Mouse (Mus musculus) MEL (cell line): Measurements from ENCODE around the gene Pipox. TPM values are rescaled to one million over a fixed set of nuclear protein-coding genes. Genes with fewer than 3 reads are reported as not detected.

Experiments
- DNase-seq: peaks from one replicate; pipeline ENCODE4 v3.0.0; 2011; ENCODE audit warnings: low read depth, low spot score
- H3K27ac ChIP-seq: 2 replicates; pipeline ENCODE4 v1.5.1; 2012; ENCODE audit warnings: low read depth, mild to moderate bottlenecking, control low read depth, low read length, moderate library complexity; ENCODE audit not compliant: control insufficient read depth
- H3K27me3 ChIP-seq, 2 experiments: fragments of 150-350 bp in 1 of 2; sonication (generic) in 1 of 2; 2 replicates each; pipeline ENCODE4 v1.6.1; 2012; ENCODE audit warnings: low read length in 2 of 2, mild to moderate bottlenecking in 2 of 2, improper control_type of control experiment in 1 of 2, moderate library complexity in 1 of 2; ENCODE audit not compliant: insufficient read depth in 2 of 2, control insufficient read depth in 1 of 2
- H3K36me3 ChIP-seq, 2 experiments: 2 replicates each; pipeline ENCODE4 v1.6.1; 2012 to 2014; ENCODE audit warnings: low read length in 2 of 2, improper control_type of control experiment in 1 of 2, inconsistent platforms in 1 of 2, mild to moderate bottlenecking in 1 of 2; ENCODE audit not compliant: insufficient read depth in 2 of 2, control insufficient read depth in 1 of 2
- H3K4me1 ChIP-seq, 2 experiments: fragments of 150-350 bp in 1 of 2; sonication (generic) in 1 of 2; 2 replicates each; pipeline ENCODE4 v1.6.1; 2012; ENCODE audit warnings: low read length in 2 of 2, improper control_type of control experiment in 1 of 2, mild to moderate bottlenecking in 1 of 2; ENCODE audit not compliant: insufficient read depth in 2 of 2, control insufficient read depth in 1 of 2
- H3K4me3 ChIP-seq, 2 experiments: fragments of 150-350 bp in 1 of 2; sonication (generic) in 1 of 2; 2 replicates each; pipeline ENCODE4 v1.5.1; 2012; ENCODE audit warnings: low read depth in 2 of 2, low read length in 2 of 2, mild to moderate bottlenecking in 2 of 2, moderate library complexity in 2 of 2, control low read depth in 1 of 2, improper control_type of control experiment in 1 of 2; ENCODE audit not compliant: control insufficient read depth in 1 of 2, insufficient read depth in 1 of 2
- H3K79me2 ChIP-seq: 2 replicates; pipeline ENCODE4 v1.6.1; 2012; ENCODE audit warnings: mild to moderate bottlenecking, low read length, moderate library complexity; ENCODE audit not compliant: control insufficient read depth, poor library complexity, insufficient read depth
- H3K9ac ChIP-seq: 2 replicates; pipeline ENCODE4 v1.6.1; 2012; ENCODE audit warnings: low read depth, mild to moderate bottlenecking, control low read depth, low read length, moderate library complexity; ENCODE audit not compliant: control insufficient read depth, poor library complexity, severe bottlenecking
- H3K9me3 ChIP-seq: fragments of 150-350 bp; sonication (generic); replicated peaks from 2 replicates; pipeline ENCODE4 v1.6.1; 2012; ENCODE audit warnings: mild to moderate bottlenecking, low read length, improper control_type of control experiment, moderate library complexity; ENCODE audit not compliant: insufficient read depth
- CTCF ChIP-seq, 3 experiments: IDR thresholded peaks in 2 of 3; conservative IDR thresholded peaks in 1 of 3; 2 replicates each; pipeline ENCODE4 v1.5.1; 2011 to 2012; ENCODE audit warnings: low read length in 3 of 3, low read depth in 2 of 3, mild to moderate bottlenecking in 2 of 3, improper control_type of control experiment in 1 of 3, inconsistent platforms in 1 of 3, mixed read lengths in 1 of 3, moderate library complexity in 1 of 3; ENCODE audit not compliant: control insufficient read depth in 1 of 3, insufficient read depth in 1 of 3, poor library complexity in 1 of 3, severe bottlenecking in 1 of 3
- EP300 ChIP-seq, 2 experiments: IDR thresholded peaks; 2 replicates each; pipeline ENCODE4 v1.6.1; 2011; ENCODE audit warnings: improper control_type of control experiment in 2 of 2, low read length in 2 of 2, low read depth in 1 of 2, mild to moderate bottlenecking in 1 of 2
- ETS1 ChIP-seq: IDR thresholded peaks from 2 replicates; pipeline ENCODE4 v1.6.1; 2012; ENCODE audit warnings: low read depth, mild to moderate bottlenecking, inconsistent platforms, low read length, improper control_type of control experiment, moderate library complexity
- GABPA ChIP-seq: IDR thresholded peaks from 2 replicates; pipeline ENCODE4 v1.6.1; 2012; ENCODE audit warnings: low read depth, mild to moderate bottlenecking, inconsistent platforms, low read length, improper control_type of control experiment, moderate library complexity
- JUND ChIP-seq: IDR thresholded peaks from 2 replicates; pipeline ENCODE4 v1.6.1; 2011; ENCODE audit warnings: low read depth, mild to moderate bottlenecking, improper control_type of control experiment, low read length
- KAT2A ChIP-seq: conservative IDR thresholded peaks from 2 replicates; pipeline ENCODE4 v1.6.1; 2012; ENCODE audit warnings: low read depth, low read length, improper control_type of control experiment, inconsistent platforms
- MAFK ChIP-seq: IDR thresholded peaks from 2 replicates; pipeline ENCODE4 v1.6.1; 2011; ENCODE audit warnings: low read depth, mild to moderate bottlenecking, low read length, improper control_type of control experiment, borderline replicate concordance
- MAX ChIP-seq: IDR thresholded peaks from 2 replicates; pipeline ENCODE4 v1.6.1; 2011; ENCODE audit warnings: low read length, improper control_type of control experiment
- MAZ ChIP-seq: IDR thresholded peaks from 2 replicates; pipeline ENCODE4 v1.6.1; 2012; ENCODE audit warnings: low read depth, mild to moderate bottlenecking, inconsistent platforms, low read length, improper control_type of control experiment
- MXI1 ChIP-seq: IDR thresholded peaks from 2 replicates; pipeline ENCODE4 v1.6.1; 2011; ENCODE audit warnings: mild to moderate bottlenecking, low read depth, low read length, improper control_type of control experiment
- MYB ChIP-seq: IDR thresholded peaks from 2 replicates; pipeline ENCODE4 v1.6.1; 2011; ENCODE audit warnings: mild to moderate bottlenecking, low read depth, low read length, improper control_type of control experiment
- MYC ChIP-seq: IDR thresholded peaks from 2 replicates; pipeline ENCODE4 v1.6.1; 2011; ENCODE audit warnings: low read depth, mild to moderate bottlenecking, low read length, improper control_type of control experiment, moderate library complexity
- NELFE ChIP-seq: IDR thresholded peaks from 2 replicates; pipeline ENCODE4 v1.6.1; 2011; ENCODE audit warnings: low read depth, low read length, improper control_type of control experiment
- POLR2A ChIP-seq, 2 experiments: IDR thresholded peaks; 2 replicates each; pipeline ENCODE4 v1.6.1; 2011 to 2012; ENCODE audit warnings: low read length in 2 of 2, mild to moderate bottlenecking in 2 of 2, control low read depth in 1 of 2, improper control_type of control experiment in 1 of 2, low read depth in 1 of 2, moderate library complexity in 1 of 2; ENCODE audit not compliant: control insufficient read depth in 1 of 2, insufficient read depth in 1 of 2, poor library complexity in 1 of 2
- POLR2AphosphoS2 ChIP-seq: IDR thresholded peaks from 2 replicates; pipeline ENCODE4 v1.6.1; 2011; ENCODE audit warnings: low read length, improper control_type of control experiment
- RAD21 ChIP-seq: IDR thresholded peaks from 2 replicates; pipeline ENCODE4 v1.6.1; 2011; ENCODE audit warnings: mild to moderate bottlenecking, low read depth, low read length, improper control_type of control experiment
- TCF12 ChIP-seq: IDR thresholded peaks from 2 replicates; pipeline ENCODE4 v1.6.1; 2014; ENCODE audit warnings: low read depth, mild to moderate bottlenecking, inconsistent platforms, low read length, improper control_type of control experiment, moderate library complexity
- UBTF ChIP-seq: IDR thresholded peaks from 2 replicates; pipeline ENCODE4 v1.6.1; 2012; ENCODE audit warnings: low read depth, mild to moderate bottlenecking, inconsistent platforms, low read length, improper control_type of control experiment, moderate library complexity, borderline replicate concordance; ENCODE audit not compliant: insufficient read depth
- USF2 ChIP-seq, 2 experiments: IDR thresholded peaks; 2 replicates each; pipeline ENCODE4 v1.6.1; 2011 to 2012; ENCODE audit warnings: improper control_type of control experiment in 2 of 2, low read length in 2 of 2, borderline replicate concordance in 1 of 2, inconsistent platforms in 1 of 2, low read depth in 1 of 2, mild to moderate bottlenecking in 1 of 2; ENCODE audit not compliant: insufficient read depth in 1 of 2
- ZC3H11A ChIP-seq: IDR thresholded peaks from 2 replicates; pipeline ENCODE4 v1.6.1; 2012; ENCODE audit warnings: low read depth, mild to moderate bottlenecking, inconsistent platforms, low read length, improper control_type of control experiment
- ZKSCAN1 ChIP-seq: IDR thresholded peaks from 2 replicates; pipeline ENCODE4 v1.6.1; 2012; ENCODE audit warnings: low read depth, mild to moderate bottlenecking, inconsistent platforms, low read length, improper control_type of control experiment, moderate library complexity
- ZMIZ1 ChIP-seq: IDR thresholded peaks from 2 replicates; pipeline ENCODE4 v1.6.1; 2012; ENCODE audit warnings: low read depth, mild to moderate bottlenecking, inconsistent platforms, low read length, improper control_type of control experiment, moderate library complexity
- ZNF384 ChIP-seq: IDR thresholded peaks from 2 replicates; pipeline ENCODE4 v1.6.1; 2012; ENCODE audit warnings: low read depth, mild to moderate bottlenecking, inconsistent platforms, low read length, improper control_type of control experiment
- polyA plus RNA-seq, 2 experiments: library from polyadenylated mRNA; stranded (reverse) in 1 of 2; unstranded in 1 of 2; fragments of >175 nt in 1 of 2; fragments of >200 nt in 1 of 2; gene quantifications; 2 replicates each; pipeline versions ENCODE4 v1.2.1 to v1.2.4; 2012; ENCODE audit warnings: low replicate concordance in 2 of 2, low read depth in 1 of 2; ENCODE audit not compliant: insufficient read length in 2 of 2, insufficient read depth in 1 of 2, missing spikeins in 1 of 2
- total RNA-seq: library from RNA; depleted of rRNA; stranded (reverse); fragments of 300-350 nt; gene quantifications from 2 replicates; pipeline ENCODE4 v1.2.3, GENCODE M21; 2012

Gene Pipox
- total and polyA plus RNA-seq, 3 experiments: not detected

DNA sequence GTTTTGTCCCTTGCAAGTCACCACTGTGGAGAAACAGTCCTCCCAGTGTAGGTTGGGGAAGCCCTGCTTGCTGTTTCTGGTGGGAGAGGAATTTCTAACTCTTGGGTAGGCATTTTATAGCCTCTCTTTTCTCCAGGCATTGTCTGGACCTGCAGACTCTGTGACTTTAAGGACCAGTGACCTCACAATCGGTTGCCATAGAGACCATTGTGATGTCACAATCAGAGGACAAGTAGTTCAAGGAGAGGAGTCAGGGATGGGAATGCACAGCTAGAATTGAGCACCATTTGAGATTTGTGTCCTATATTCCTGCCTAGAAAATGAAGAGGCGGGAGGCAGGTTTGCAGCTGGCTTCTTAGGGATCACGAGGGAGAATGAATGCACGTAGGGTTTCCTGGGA is 29.4 kb upstream of the Pipox start:
- DNase-seq: no peak
- H3K4me3 ChIP-seq: no peak overlapping the region
- no peaks in the 10 kb centered on the region for H3K4me1 ChIP-seq
- H3K27me3 ChIP-seq: peaks cover 21 to 31% of the 10 kb centered on the region in 2 experiments
- TF ChIP-seq MAX (no peak), NELFE (no peak), GABPA (no peak), ZKSCAN1 (no peak), CTCF (IDR thresholded peaks at IDR 0.05 in 2 of 3, conservative IDR thresholded peaks at IDR 0.05 in 1 of 3; ENCODE audit: control insufficient read depth in 1 of 3, insufficient read depth in 1 of 3, low read depth in 2 of 3, low read length in 3 of 3, poor library complexity in 1 of 3, severe bottlenecking in 1 of 3) (no peak), EP300 (IDR thresholded peaks at IDR 0.05; ENCODE audit: low read depth in 1 of 2, low read length in 2 of 2) (no peak), POLR2A (IDR thresholded peaks at IDR 0.05; ENCODE audit: control insufficient read depth in 1 of 2, insufficient read depth in 1 of 2, low read depth in 1 of 2, low read length in 2 of 2, poor library complexity in 1 of 2) (no peak), ZNF384 (no peak), UBTF (no peak), JUND (no peak), USF2 (IDR thresholded peaks at IDR 0.05; ENCODE audit: borderline replicate concordance in 1 of 2, insufficient read depth in 1 of 2, low read depth in 1 of 2, low read length in 2 of 2) (no peak), TCF12 (no peak), ZC3H11A (no peak), MYC (no peak)
- no peak overlapping the region for H3K27ac ChIP-seq
- no peaks in the 10 kb centered on the region for H3K9me3 ChIP-seq
- H3K9ac ChIP-seq: no peak overlapping the region
- H3K36me3 ChIP-seq: no peaks in the 10 kb centered on the region
- H3K79me2 ChIP-seq: no peaks in the 10 kb centered on the region

DNA sequence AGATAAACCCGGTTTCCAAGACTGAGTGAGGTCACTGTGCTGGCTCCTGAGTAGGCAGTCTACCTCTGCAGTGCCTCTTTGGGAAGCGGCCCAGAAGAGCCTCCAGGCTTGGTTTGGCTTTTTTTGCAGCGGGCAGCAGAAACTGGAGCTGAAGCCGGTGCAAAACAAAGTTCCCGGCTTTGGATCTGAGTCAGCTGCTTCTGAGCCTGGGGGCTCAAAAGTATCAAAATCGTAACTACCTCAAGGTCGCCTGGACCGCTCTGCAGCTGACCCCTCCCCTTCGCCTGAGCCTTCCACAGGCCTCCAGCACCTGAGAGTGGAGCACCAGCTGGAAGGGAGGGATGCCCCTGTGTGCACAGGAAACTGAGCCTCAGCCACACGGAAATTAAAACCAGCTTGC is 23.3 kb upstream of the Pipox start:
- TF ChIP-seq KAT2A: no peak
- no peak for TF ChIP-seq POLR2AphosphoS2
- TF ChIP-seq RAD21: no peak
- no peak for TF ChIP-seq MAFK
- no peak for TF ChIP-seq MYB
- TF ChIP-seq EP300 (IDR thresholded peaks at IDR 0.05; ENCODE audit: low read depth in 1 of 2, low read length in 2 of 2): no peak
- TF ChIP-seq ZKSCAN1: no peak
- TF ChIP-seq MXI1: no peak
- no peak for TF ChIP-seq MAX
- no peak for TF ChIP-seq UBTF
- no peak for TF ChIP-seq ETS1
- no peak for TF ChIP-seq MAZ
- TF ChIP-seq NELFE: no peak
- no peak for TF ChIP-seq ZMIZ1
- TF ChIP-seq JUND: no peak
- no peak for TF ChIP-seq USF2 (IDR thresholded peaks at IDR 0.05; ENCODE audit: borderline replicate concordance in 1 of 2, insufficient read depth in 1 of 2, low read depth in 1 of 2, low read length in 2 of 2)
- TF ChIP-seq POLR2A (IDR thresholded peaks at IDR 0.05; ENCODE audit: control insufficient read depth in 1 of 2, insufficient read depth in 1 of 2, low read depth in 1 of 2, low read length in 2 of 2, poor library complexity in 1 of 2): no peak
- no peak for TF ChIP-seq ZC3H11A
- H3K27ac ChIP-seq: no peak overlapping the region
- peaks cover 29 to 32% of the 10 kb centered on the region in 2 experiments for H3K27me3 ChIP-seq
- no peaks in the 10 kb centered on the region for H3K79me2 ChIP-seq
- no peaks in the 10 kb centered on the region for H3K9me3 ChIP-seq
- H3K4me1 ChIP-seq: no peaks in the 10 kb centered on the region
- DNase-seq: no peak
- no peaks in the 10 kb centered on the region for H3K36me3 ChIP-seq
- no peak overlapping the region for H3K9ac ChIP-seq
- H3K4me3 ChIP-seq: no peak overlapping the region
